Mouse (Mus musculus) forebrain, embryonic 14.5 days (tissue): Measurements from ENCODE around the gene Eif2b1. TPM values are rescaled to one million over a fixed set of nuclear protein-coding genes. Genes with fewer than 3 reads are reported as not detected.
"Not testable (repeated sequence)": the region's sequence is repeated elsewhere in the genome, so short reads cannot be mapped to it uniquely, and the experiment has no call there.

Source experiments
- ATAC-seq: fragments of 200-750 bp; cut with Nextera tagmentation; 2 replicates; pipeline ENCODE4 v1.8.0; 2017; ENCODE audit warnings: mild to moderate bottlenecking, moderate library complexity
- DNase-seq: peaks from one replicate; pipeline ENCODE4 v3.0.0-alpha.2; 2015; ENCODE audit warnings: low spot score
- H3K27ac ChIP-seq: fragments of 300-500 bp; sonication (generic); 2 replicates; pipeline ENCODE4 v1.5.1; 2014; ENCODE audit warnings: low read depth, mild to moderate bottlenecking, control low read depth, low read length, moderate library complexity
- H3K27me3 ChIP-seq: fragments of 300-500 bp; sonication (generic); replicated peaks from 2 replicates; pipeline ENCODE4 v1.6.1; 2014; ENCODE audit warnings: low read length, control low read depth, mixed read lengths; ENCODE audit not compliant: control insufficient read depth, insufficient read depth
- H3K36me3 ChIP-seq: fragments of 300-500 bp; sonication (generic); 2 replicates; pipeline ENCODE4 v1.6.1; 2014; ENCODE audit warnings: low read length, control low read depth; ENCODE audit not compliant: control insufficient read depth, insufficient read depth
- H3K4me1 ChIP-seq: fragments of 300-500 bp; sonication (generic); 2 replicates; pipeline ENCODE4 v1.6.1; 2014; ENCODE audit warnings: antibody characterized with exemption, low read length, control low read depth; ENCODE audit not compliant: control insufficient read depth, insufficient read depth
- H3K4me2 ChIP-seq: fragments of 300-500 bp; sonication (generic); 2 replicates; pipeline ENCODE4 v1.6.1; 2014; ENCODE audit warnings: mild to moderate bottlenecking, control low read depth, low read length
- H3K4me3 ChIP-seq: fragments of 300-500 bp; sonication (generic); 2 replicates; pipeline ENCODE4 v1.5.1; 2014; ENCODE audit warnings: low read depth, low read length, control low read depth
- H3K9ac ChIP-seq: fragments of 300-500 bp; sonication (generic); 2 replicates; pipeline ENCODE4 v1.6.1; 2014; ENCODE audit warnings: mild to moderate bottlenecking, low read length, control low read depth, moderate library complexity
- H3K9me3 ChIP-seq: fragments of 300-500 bp; sonication (generic); replicated peaks from 2 replicates; pipeline ENCODE4 v1.6.1; 2016; ENCODE audit warnings: low read length, control low read depth, mixed read lengths; ENCODE audit not compliant: control insufficient read depth
- WGBS: fragments of 180-500 bp; shearing (Covaris S2); extraction: QIAGEN DNeasy Blood & Tissue Kit; methylation state at CpG from one replicate; pipeline ENCODE4 v1.1.7; 2014; 5-methylcytosine and 5-hydroxymethylcytosine counted together
- polyA plus RNA-seq: library from polyadenylated mRNA; unstranded; fragments of >200 nt; fragmentation: Nextera tagmentation; extraction: Ambion mirVana; gene quantifications from 2 replicates; pipeline ENCODE4 v1.2.1, GENCODE M21; 2014

The Eif2b1 gene
- polyA plus RNA-seq, 1 experiment from 2014 or later, result 79.9 TPM

GRCm38 (mm10) chr5:124602349-124602748 is 23.4 kb upstream of the Eif2b1 start:
- Histone ChIP-seq H3K4me1 (peaks cover 5% of the 10 kb centered on the region; the same call in 1 of the 2 replicates), H3K4me2 (no peak overlapping the region), H3K36me3 (peaks cover 14% of the 10 kb centered on the region; the same call in 1 of the 2 replicates), H3K9ac (no peak overlapping the region), H3K27me3 (no peaks in the 10 kb centered on the region), H3K9me3 (no peaks in the 10 kb centered on the region), H3K27ac (no peak overlapping the region), H3K4me3 (no peak overlapping the region)
- ATAC-seq (no peak), DNase-seq (peak; percentile 48)
- WGBS, result 68% methylated on average over 5 of the region's 5 CpGs

- H3K27ac ChIP-seq, DNase-seq, H3K9ac ChIP-seq, H3K4me1 ChIP-seq, H3K9me3 ChIP-seq, ATAC-seq, H3K27me3 ChIP-seq: not testable (repeated sequence)
- Histone ChIP-seq H3K36me3 (peaks cover 30% of the 10 kb centered on the region), H3K4me3 (0 out of 2 replicates have a peak overlapping the region, but pooled peaks have one; percentile 79), H3K4me2 (peak overlapping the region; percentile 65; the same call in 1 of the 2 replicates)
- 65% methylated on average over 8 of the region's 8 CpGs for WGBS
Measured at GRCm38 (mm10) chr5:124599726-124600125, 20.8 kb upstream of the Eif2b1 start.

- peaks cover 5% of the 10 kb centered on the region; the same call in 1 of the 2 replicates for H3K4me1 ChIP-seq
- no peaks in the 10 kb centered on the region for H3K27me3 ChIP-seq
- H3K27ac ChIP-seq, result no peak overlapping the region
- H3K4me3 ChIP-seq, result peak overlapping the region; percentile 79
- peak overlapping the region; percentile 65 for H3K4me2 ChIP-seq
- ATAC-seq (peak; percentile 100), DNase-seq (peak; percentile 99)
- H3K36me3 ChIP-seq, result peaks cover 29% of the 10 kb centered on the region
- WGBS, result 5% methylated on average over 30 of the region's 30 CpGs
- H3K9ac ChIP-seq, result peak overlapping the region; percentile 75
- no peaks in the 10 kb centered on the region for H3K9me3 ChIP-seq
Measured at GRCm38 (mm10) chr5:124598224-124599174, 19.6 kb upstream of the Eif2b1 start.

- 100% methylated on average over 3 of the region's 3 CpGs for WGBS
- ATAC-seq (no peak), DNase-seq (no peak)
- no peak overlapping the region for H3K4me2 ChIP-seq
- no peak overlapping the region for H3K9ac ChIP-seq
- no peak overlapping the region for H3K27ac ChIP-seq
- H3K36me3 ChIP-seq, result peaks cover 77% of the 10 kb centered on the region
- H3K9me3 ChIP-seq, result no peaks in the 10 kb centered on the region
- no peaks in the 10 kb centered on the region for H3K27me3 ChIP-seq
- H3K4me1 ChIP-seq, result no peaks in the 10 kb centered on the region
- H3K4me3 ChIP-seq, result no peak overlapping the region
Measured at GRCm38 (mm10) chr5:124592768-124593167, 13.8 kb upstream of the Eif2b1 start.

- H3K9ac ChIP-seq, result no peak overlapping the region
- H3K27me3 ChIP-seq, result no peaks in the 10 kb centered on the region
- H3K36me3 ChIP-seq, result peaks cover 32% of the 10 kb centered on the region
- peaks cover 14% of the 10 kb centered on the region for H3K4me1 ChIP-seq
- H3K9me3 ChIP-seq, result no peaks in the 10 kb centered on the region
- no peak overlapping the region for H3K4me2 ChIP-seq
- H3K4me3 ChIP-seq, result no peak overlapping the region
- H3K27ac ChIP-seq, result no peak overlapping the region
- WGBS, result 87% methylated on average over 5 of the region's 5 CpGs
- DNase-seq, result no peak
- ATAC-seq, result no peak
Measured at GRCm38 (mm10) chr5:124582515-124582914, 3.6 kb upstream of the Eif2b1 start.

- Histone ChIP-seq H3K9me3 (no peaks in the 10 kb centered on the region), H3K36me3 (peaks cover 71% of the 10 kb centered on the region), H3K27ac (no peak overlapping the region), H3K9ac (no peak overlapping the region), H3K4me1 (peaks cover 14% of the 10 kb centered on the region), H3K27me3 (no peaks in the 10 kb centered on the region), H3K4me3 (no peak overlapping the region), H3K4me2 (no peak overlapping the region)
- ATAC-seq (no peak), DNase-seq (no peak)
- 94% methylated on average over 7 of the region's 7 CpGs for WGBS
Measured at GRCm38 (mm10) chr5:124575467-124575866, 3.5 kb downstream of the Eif2b1 start.

GRCm38 (mm10) chr5:124571068-124571467 is 7.9 kb downstream of the Eif2b1 start:
- Histone ChIP-seq H3K4me3 (no peak overlapping the region), H3K9me3 (no peaks in the 10 kb centered on the region), H3K4me1 (no peaks in the 10 kb centered on the region), H3K9ac (no peak overlapping the region), H3K4me2 (no peak overlapping the region), H3K27me3 (no peaks in the 10 kb centered on the region), H3K36me3 (peaks cover 99% of the 10 kb centered on the region), H3K27ac (no peak overlapping the region)
- 89% methylated on average over 12 of the region's 12 CpGs for WGBS
- ATAC-seq (no peak), DNase-seq (no peak)

- H3K4me2 ChIP-seq, result no peak overlapping the region
- 95% methylated on average over 1 of the region's 1 CpGs for WGBS
- H3K9ac ChIP-seq, result no peak overlapping the region
- DNase-seq (peak; percentile 33), ATAC-seq (no peak)
- no peaks in the 10 kb centered on the region for H3K9me3 ChIP-seq
- peaks cover 5% of the 10 kb centered on the region; the same call in 1 of the 2 replicates for H3K4me1 ChIP-seq
- H3K27me3 ChIP-seq, result no peaks in the 10 kb centered on the region
- H3K36me3 ChIP-seq, result peaks cover 60% of the 10 kb centered on the region
- no peak overlapping the region for H3K27ac ChIP-seq
- no peak overlapping the region for H3K4me3 ChIP-seq
Measured at GRCm38 (mm10) chr5:124555145-124555544, 23.8 kb downstream of the Eif2b1 start.

GRCm38 (mm10) chr5:124553607-124554006 is 25.3 kb downstream of the Eif2b1 start:
- peaks cover 47% of the 10 kb centered on the region for H3K36me3 ChIP-seq
- no peak overlapping the region for H3K27ac ChIP-seq
- H3K27me3 ChIP-seq, result no peaks in the 10 kb centered on the region
- peaks cover 5% of the 10 kb centered on the region; the same call in 1 of the 2 replicates for H3K4me1 ChIP-seq
- H3K9me3 ChIP-seq, result no peaks in the 10 kb centered on the region
- H3K4me2 ChIP-seq, result peak overlapping the region; percentile 74
- ATAC-seq (no peak), DNase-seq (no peak)
- H3K4me3 ChIP-seq, result peak overlapping the region; percentile 85
- peak overlapping the region; percentile 83 for H3K9ac ChIP-seq
- WGBS, result 67% methylated on average over 6 of the region's 6 CpGs
